Mouse (Mus musculus): ENCODE measurements around the gene Ift52. TPM values are rescaled to one million over a fixed set of nuclear protein-coding genes. Genes with fewer than 3 reads are reported as not detected.

Gene Ift52
- polyA plus RNA-seq (2015; fragmentation: Nextera tagmentation; extraction: Ambion mirVana) = 39.8 and 42.1 TPM in 2 replicates

- H3K9ac ChIP-seq = peak within 1 kb of the TSS; percentile 75
- ATAC-seq (replicated peaks) = peak; percentile 97
- H3K27me3 ChIP-seq (replicated peaks) = no peaks in the 10 kb centered on the region
- peak within 1 kb of the TSS; percentile 81 for H3K27ac ChIP-seq
- no peaks in the 10 kb centered on the region for H3K36me3 ChIP-seq (replicated peaks)
- under 1% methylated on average over 57 of the region's 57 CpGs for WGBS
- peak within 1 kb of the TSS; percentile 66 for H3K4me3 ChIP-seq
- H3K9me3 ChIP-seq = no peaks in the 10 kb centered on the region
- H3K4me2 ChIP-seq = peak within 1 kb of the TSS; percentile 61
- peaks cover 13% of the 10 kb centered on the region for H3K4me1 ChIP-seq
Observed at GRCm38 (mm10) chr2:163016916-163017743, at the start of gene Ift52. Ift52 (plus strand) TSS chr2:163017354.

- ATAC-seq (replicated peaks) = no peak
- Histone ChIP-seq H3K9ac (no peak overlapping the region), H3K27ac (no peak overlapping the region), H3K36me3 (replicated peaks) (no peaks in the 10 kb centered on the region), H3K27me3 (replicated peaks) (no peaks in the 10 kb centered on the region), H3K9me3 (no peaks in the 10 kb centered on the region), H3K4me2 (no peak overlapping the region), H3K4me1 (peaks cover under 1% of the 10 kb centered on the region; the same call in 1 of the 2 replicates), H3K4me3 (no peak overlapping the region)
- WGBS = 6% methylated on average over 5 of the region's 5 CpGs
Observed at GRCm38 (mm10) chr2:162968357-162968756, 48.8 kb upstream of the Ift52 start.

- no peaks in the 10 kb centered on the region for H3K36me3 ChIP-seq (replicated peaks)
- H3K4me2 ChIP-seq = no peak overlapping the region
- no peak overlapping the region for H3K4me3 ChIP-seq
- WGBS = 89% methylated on average over 3 of the region's 3 CpGs
- peaks cover 7% of the 10 kb centered on the region; the same call in 1 of the 2 replicates for H3K4me1 ChIP-seq
- no peak overlapping the region for H3K27ac ChIP-seq
- H3K9ac ChIP-seq = no peak overlapping the region
- no peaks in the 10 kb centered on the region for H3K27me3 ChIP-seq (replicated peaks)
- no peak for ATAC-seq (replicated peaks)
- no peaks in the 10 kb centered on the region for H3K9me3 ChIP-seq
Observed at GRCm38 (mm10) chr2:162969101-162969500, 48.1 kb upstream of the Ift52 start.

- 89% methylated on average over 6 of the region's 6 CpGs for WGBS
Observed at GRCm38 (mm10) chr2:162970896-162971295, 46.3 kb upstream of the Ift52 start.

GRCm38 (mm10) chr2:162972752-162973151 lies 44.4 kb upstream of the Ift52 start:
- no peak overlapping the region for H3K4me2 ChIP-seq
- no peak overlapping the region for H3K27ac ChIP-seq
- H3K9ac ChIP-seq = no peak overlapping the region
- no peak overlapping the region for H3K4me3 ChIP-seq
- H3K9me3 ChIP-seq = no peaks in the 10 kb centered on the region
- no peaks in the 10 kb centered on the region for H3K27me3 ChIP-seq (replicated peaks)
- no peaks in the 10 kb centered on the region for H3K36me3 ChIP-seq (replicated peaks)
- H3K4me1 ChIP-seq = peaks cover 15% of the 10 kb centered on the region; the same call in 1 of the 2 replicates
- WGBS = 69% methylated on average over 7 of the region's 7 CpGs
- ATAC-seq (replicated peaks) = no peak

More at GRCm38 (mm10) chr2:162970896-162971295, 46.3 kb upstream of the Ift52 start:
- ATAC-seq (replicated peaks) = no peak
- no peaks in the 10 kb centered on the region for H3K27me3 ChIP-seq (replicated peaks)
- peaks cover 15% of the 10 kb centered on the region; the same call in 1 of the 2 replicates for H3K4me1 ChIP-seq
- no peaks in the 10 kb centered on the region for H3K9me3 ChIP-seq
- H3K4me3 ChIP-seq = no peak overlapping the region
- no peak overlapping the region for H3K27ac ChIP-seq
- no peaks in the 10 kb centered on the region for H3K36me3 ChIP-seq (replicated peaks)
- no peak overlapping the region for H3K4me2 ChIP-seq
- H3K9ac ChIP-seq = no peak overlapping the region

- Histone ChIP-seq H3K27me3 (replicated peaks) (no peaks in the 10 kb centered on the region), H3K9me3 (no peaks in the 10 kb centered on the region), H3K36me3 (replicated peaks) (no peaks in the 10 kb centered on the region), H3K9ac (no peak overlapping the region), H3K4me1 (peaks cover 15% of the 10 kb centered on the region; the same call in 1 of the 2 replicates), H3K4me2 (no peak overlapping the region), H3K27ac (no peak overlapping the region), H3K4me3 (no peak overlapping the region)
- no peak for ATAC-seq (replicated peaks)
- WGBS = 75% methylated on average over 5 of the region's 5 CpGs
Observed at GRCm38 (mm10) chr2:162973206-162973605, 43.9 kb upstream of the Ift52 start.

GRCm38 (mm10) chr2:162973637-162974036 lies 43.5 kb upstream of the Ift52 start:
- H3K4me2 ChIP-seq = no peak overlapping the region
- no peak for ATAC-seq (replicated peaks)
- no peak overlapping the region for H3K9ac ChIP-seq

GRCm38 (mm10) chr2:162975157-162975775 lies 41.9 kb upstream of the Ift52 start:
- H3K4me1 ChIP-seq = peaks cover 15% of the 10 kb centered on the region; the same call in 1 of the 2 replicates
- H3K9me3 ChIP-seq = no peaks in the 10 kb centered on the region
- H3K4me3 ChIP-seq = no peak overlapping the region
- no peaks in the 10 kb centered on the region for H3K27me3 ChIP-seq (replicated peaks)
- WGBS = 77% methylated on average over 11 of the region's 11 CpGs
- H3K27ac ChIP-seq = no peak overlapping the region
- no peak overlapping the region for H3K9ac ChIP-seq
- H3K36me3 ChIP-seq (replicated peaks) = no peaks in the 10 kb centered on the region
- ATAC-seq (replicated peaks) = 0 out of 2 replicates have a peak, but pooled peaks have one; percentile 30
- no peak overlapping the region for H3K4me2 ChIP-seq

More at GRCm38 (mm10) chr2:162973637-162974036, 43.5 kb upstream of the Ift52 start:
- Histone ChIP-seq H3K27me3 (replicated peaks) (no peaks in the 10 kb centered on the region), H3K27ac (no peak overlapping the region), H3K4me3 (no peak overlapping the region), H3K4me1 (peaks cover 15% of the 10 kb centered on the region; the same call in 1 of the 2 replicates), H3K9me3 (no peaks in the 10 kb centered on the region), H3K36me3 (replicated peaks) (no peaks in the 10 kb centered on the region)
- 16% methylated on average over 11 of the region's 11 CpGs for WGBS

GRCm38 (mm10) chr2:162976001-162976400 lies 41.2 kb upstream of the Ift52 start:
- Histone ChIP-seq H3K36me3 (replicated peaks) (no peaks in the 10 kb centered on the region), H3K9ac (no peak overlapping the region), H3K27ac (no peak overlapping the region), H3K4me3 (no peak overlapping the region), H3K27me3 (replicated peaks) (no peaks in the 10 kb centered on the region), H3K4me1 (peaks cover 15% of the 10 kb centered on the region; the same call in 1 of the 2 replicates), H3K9me3 (no peaks in the 10 kb centered on the region), H3K4me2 (no peak overlapping the region)
- 72% methylated on average over 4 of the region's 4 CpGs for WGBS
- ATAC-seq (replicated peaks) = no peak

GRCm38 (mm10) chr2:162984381-162984780 lies 32.8 kb upstream of the Ift52 start:
- no peak for ATAC-seq (replicated peaks)
- WGBS = 88% methylated on average over 6 of the region's 6 CpGs
- no peak overlapping the region for H3K9ac ChIP-seq
- no peaks in the 10 kb centered on the region for H3K9me3 ChIP-seq
- no peaks in the 10 kb centered on the region for H3K36me3 ChIP-seq (replicated peaks)
- H3K27ac ChIP-seq = no peak overlapping the region
- H3K4me1 ChIP-seq = no peaks in the 10 kb centered on the region
- H3K27me3 ChIP-seq (replicated peaks) = no peaks in the 10 kb centered on the region
- H3K4me2 ChIP-seq = no peak overlapping the region
- no peak overlapping the region for H3K4me3 ChIP-seq

- no peaks in the 10 kb centered on the region for H3K9me3 ChIP-seq
- H3K4me1 ChIP-seq = no peaks in the 10 kb centered on the region
- H3K9ac ChIP-seq = no peak overlapping the region
- ATAC-seq (replicated peaks) = no peak; the same call in 1 of the 2 replicates
- no peaks in the 10 kb centered on the region for H3K27me3 ChIP-seq (replicated peaks)
- H3K36me3 ChIP-seq (replicated peaks) = no peaks in the 10 kb centered on the region
- H3K4me2 ChIP-seq = no peak overlapping the region
- H3K27ac ChIP-seq = no peak overlapping the region
- 38% methylated on average over 3 of the region's 3 CpGs for WGBS
- no peak overlapping the region for H3K4me3 ChIP-seq
Observed at GRCm38 (mm10) chr2:162985923-162986322, 31.2 kb upstream of the Ift52 start.

- no peak for ATAC-seq (replicated peaks)
- Histone ChIP-seq H3K4me1 (no peaks in the 10 kb centered on the region), H3K4me3 (no peak overlapping the region), H3K9ac (no peak overlapping the region), H3K27ac (no peak overlapping the region), H3K9me3 (no peaks in the 10 kb centered on the region), H3K4me2 (no peak overlapping the region), H3K36me3 (replicated peaks) (no peaks in the 10 kb centered on the region), H3K27me3 (replicated peaks) (no peaks in the 10 kb centered on the region)
- 90% methylated on average over 3 of the region's 3 CpGs for WGBS
Observed at GRCm38 (mm10) chr2:162986764-162987163, 30.4 kb upstream of the Ift52 start.

All from midbrain, embryonic 15.5 days (tissue).